Mouse (Mus musculus): ENCODE data around the gene Hs2st1. TPM values are rescaled to one million over a fixed set of nuclear protein-coding genes. Genes with fewer than 3 reads are reported as not detected.

Gene Hs2st1
- polyA plus RNA-seq, 1 experiment, result 9.8 TPM

DNA sequence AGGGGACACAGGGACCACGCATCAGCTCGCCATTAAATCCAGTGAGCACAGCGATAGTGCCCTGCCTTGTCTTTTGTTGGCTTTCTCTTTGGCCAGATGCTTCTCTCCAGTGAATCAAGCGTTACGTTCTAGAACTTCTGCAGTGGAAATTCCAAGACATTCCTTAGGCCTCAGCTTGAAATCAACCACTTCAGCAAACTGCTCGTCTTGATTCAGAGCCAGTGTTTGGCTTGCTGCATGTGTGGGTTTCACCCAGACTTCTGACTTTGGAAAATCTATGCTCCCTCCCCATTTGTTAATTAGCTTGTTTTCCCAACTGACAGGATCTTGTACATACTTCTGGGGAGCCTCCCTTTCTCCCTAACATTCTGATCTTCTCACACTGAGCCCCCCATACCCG lies 16.8 kb upstream of the Hs2st1 start:
- DNase-seq (ENCODE audit: low spot score), result no peak

GRCm38 (mm10) chr3:144584789-144585553 lies 15.0 kb upstream of the Hs2st1 start:
- no peak for DNase-seq (ENCODE audit: low spot score)

GRCm38 (mm10) chr3:144583789-144584188 lies 13.8 kb upstream of the Hs2st1 start:
- no peak for DNase-seq (ENCODE audit: low spot score)

- DNase-seq (ENCODE audit: low spot score), result no peak
Observed at GRCm38 (mm10) chr3:144582306-144582705, 12.3 kb upstream of the Hs2st1 start.

DNA sequence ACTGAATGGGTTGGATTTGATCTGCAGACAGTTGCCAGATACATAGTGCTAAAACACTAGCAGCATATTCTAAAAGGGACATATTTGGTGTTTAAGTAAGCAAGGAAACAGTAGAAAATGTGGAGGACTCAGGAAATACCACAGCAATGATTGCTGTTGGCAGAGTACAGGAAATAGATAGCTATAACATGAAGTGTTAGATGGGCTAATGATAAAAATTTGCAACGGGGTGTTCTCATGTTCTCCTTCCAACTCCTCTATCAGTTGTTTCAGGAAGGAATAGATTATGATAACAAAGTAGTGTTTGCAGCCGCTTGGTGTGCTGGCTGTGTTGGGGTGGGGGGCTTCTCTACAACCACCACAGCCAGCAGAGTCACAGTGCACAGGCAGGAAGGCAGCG lies 11.9 kb upstream of the Hs2st1 start:
- DNase-seq (ENCODE audit: low spot score), result no peak

GRCm38 (mm10) chr3:144580281-144580680 lies 10.3 kb upstream of the Hs2st1 start:
- DNase-seq (ENCODE audit: low spot score), result no peak

GRCm38 (mm10) chr3:144579796-144580195 lies 9.8 kb upstream of the Hs2st1 start:
- DNase-seq (ENCODE audit: low spot score), result no peak

DNA sequence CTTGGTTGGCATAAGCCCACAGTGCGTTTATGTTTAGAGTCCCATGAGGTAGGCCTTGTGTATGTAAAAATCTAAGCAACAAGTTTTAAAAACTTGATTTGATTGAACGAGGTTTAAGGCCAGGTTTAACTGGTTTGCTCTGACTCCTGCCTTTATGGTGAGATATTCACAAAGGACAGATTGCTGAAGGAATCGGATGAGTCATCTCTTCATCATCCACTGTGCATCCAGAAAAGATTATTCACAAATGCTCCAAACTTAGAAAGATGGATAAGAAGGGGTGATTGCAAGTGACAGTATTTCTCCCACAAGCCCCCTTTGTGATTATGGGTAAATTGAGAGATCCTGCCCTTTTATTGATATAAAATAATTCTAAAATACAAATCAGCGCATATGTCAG lies 8.9 kb upstream of the Hs2st1 start:
- DNase-seq (ENCODE audit: low spot score), result no peak

DNA sequence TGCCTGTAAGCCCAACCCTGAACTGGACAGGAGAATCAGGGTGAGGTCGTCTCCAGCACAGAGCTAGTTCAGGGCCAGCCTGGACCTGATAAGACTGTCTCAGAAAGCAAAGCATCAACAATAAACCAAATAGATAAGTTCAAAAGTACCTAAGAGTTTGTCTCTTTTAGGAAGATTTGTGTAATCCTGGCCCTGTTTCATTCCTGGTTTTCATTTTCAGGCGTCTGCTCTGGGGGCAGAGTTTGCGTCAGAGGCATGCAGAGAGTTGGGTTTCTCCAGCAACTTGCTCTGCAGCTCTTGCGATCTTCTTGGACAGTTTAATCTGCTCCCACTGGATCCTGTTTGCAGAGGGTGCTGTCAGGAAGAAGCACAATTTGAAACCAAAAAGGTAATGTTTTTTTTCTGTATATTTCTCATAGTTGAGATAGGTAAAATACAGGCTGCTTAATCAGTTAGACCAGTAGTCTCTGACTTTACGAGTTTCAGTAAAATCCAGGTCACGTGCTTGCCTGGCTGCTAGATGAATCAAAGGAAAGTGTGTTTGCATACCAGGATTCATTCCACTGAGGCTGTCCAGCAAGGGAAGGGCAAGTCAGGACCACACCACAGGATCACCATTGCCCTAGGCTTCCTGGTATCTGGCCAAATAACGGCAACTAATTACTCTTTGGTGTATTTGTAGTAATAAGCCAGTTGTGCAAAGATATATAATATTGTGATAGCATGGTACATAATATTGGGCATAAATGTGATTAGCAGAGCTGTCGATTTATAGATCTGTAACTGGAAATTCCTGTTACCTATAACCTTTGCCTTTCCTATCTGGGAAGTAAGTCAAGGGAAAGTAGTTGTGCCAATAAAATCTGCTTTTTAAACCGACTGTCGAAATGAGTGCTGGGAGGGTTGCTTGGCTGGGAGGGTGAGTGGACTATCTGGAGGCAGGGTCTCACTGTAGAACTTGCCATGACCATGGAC lies 7.7 kb upstream of the Hs2st1 start:
- no peak for DNase-seq (ENCODE audit: low spot score)

DNA sequence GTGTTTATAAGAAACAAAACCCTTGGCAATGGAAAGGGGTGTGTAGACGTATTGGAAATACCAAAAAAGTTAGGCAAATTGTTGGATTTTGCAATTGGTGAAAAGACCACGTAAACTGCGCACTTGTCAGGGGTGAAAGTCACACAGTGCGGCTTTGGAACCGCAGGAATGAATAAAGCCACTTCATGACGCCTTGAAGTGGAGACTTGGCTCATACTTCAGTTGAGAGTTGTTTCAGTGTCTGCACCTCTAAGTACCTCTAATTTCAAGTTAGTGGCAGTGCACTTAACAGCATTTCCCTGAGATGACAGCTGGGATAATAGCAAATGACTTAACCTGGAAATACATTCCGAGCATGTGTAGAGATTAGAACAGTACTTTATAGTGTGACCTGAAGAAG lies 4.3 kb upstream of the Hs2st1 start:
- DNase-seq (ENCODE audit: low spot score), result no peak

DNA sequence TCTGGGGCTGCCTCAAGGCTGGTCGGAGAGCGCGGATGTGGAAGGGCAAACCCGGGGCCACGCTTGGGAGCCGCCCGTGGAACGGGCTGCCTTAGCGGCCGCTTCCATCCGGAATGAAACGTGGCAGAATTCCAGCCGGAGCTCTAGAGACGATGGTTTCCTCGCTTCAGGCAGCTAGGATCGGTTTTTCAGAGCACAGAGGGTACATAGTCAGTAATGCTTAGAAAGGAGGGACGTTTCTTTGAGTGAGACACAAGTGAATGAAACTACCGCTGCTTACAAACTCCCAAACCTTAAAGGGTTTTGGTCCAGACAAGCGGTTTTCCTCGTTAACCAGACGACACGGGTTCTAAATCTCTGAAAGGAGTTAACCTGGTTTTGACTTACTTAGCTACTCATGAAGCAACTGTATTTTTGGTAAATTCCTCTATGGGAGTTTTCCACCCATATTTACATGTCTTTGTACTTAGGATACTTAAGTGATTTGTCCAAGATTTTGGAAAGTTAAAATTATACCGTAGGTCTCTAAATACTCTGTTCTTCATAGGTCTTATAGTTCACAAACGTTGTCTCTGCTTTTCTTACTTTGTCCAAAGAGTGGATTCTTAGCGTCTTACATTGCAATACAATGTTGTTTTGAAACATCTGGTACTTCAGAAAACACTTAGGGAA lies 971 bp upstream of the Hs2st1 start:
- no peak for DNase-seq (ENCODE audit: low spot score)

- no peak for DNase-seq (ENCODE audit: low spot score)
Observed at GRCm38 (mm10) chr3:144569401-144569971, 495 bp downstream of the Hs2st1 start.

DNA sequence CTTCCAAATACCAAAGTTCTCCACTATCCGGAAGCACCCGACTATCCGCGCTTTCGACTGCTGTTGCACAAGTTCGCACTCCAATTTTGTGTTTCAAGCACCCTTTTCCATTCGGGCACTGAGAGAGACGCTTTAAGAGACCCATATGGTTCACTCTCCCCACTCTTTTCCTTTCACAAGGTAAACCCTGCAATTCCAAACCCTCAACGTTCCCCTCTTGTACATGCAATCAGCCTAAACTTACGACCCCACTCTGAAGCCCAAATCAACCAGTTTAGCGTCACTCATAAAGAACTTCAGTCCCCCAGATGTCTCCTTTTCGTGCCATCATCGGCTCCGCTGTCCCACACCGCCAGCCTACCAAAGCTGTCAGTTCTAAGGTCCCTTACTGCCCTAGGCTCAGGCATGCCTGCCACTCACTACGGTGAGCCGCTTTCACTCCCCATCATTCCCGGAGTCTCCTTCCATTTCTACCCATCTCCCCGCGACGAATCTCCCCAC lies 1.1 kb downstream of the Hs2st1 start:
- no peak for DNase-seq (ENCODE audit: low spot score)

- DNase-seq (ENCODE audit: low spot score), result no peak
Observed at GRCm38 (mm10) chr3:144565212-144565611, 4.8 kb downstream of the Hs2st1 start.

GRCm38 (mm10) chr3:144563916-144564315 lies 6.1 kb downstream of the Hs2st1 start:
- DNase-seq (ENCODE audit: low spot score), result no peak

DNA sequence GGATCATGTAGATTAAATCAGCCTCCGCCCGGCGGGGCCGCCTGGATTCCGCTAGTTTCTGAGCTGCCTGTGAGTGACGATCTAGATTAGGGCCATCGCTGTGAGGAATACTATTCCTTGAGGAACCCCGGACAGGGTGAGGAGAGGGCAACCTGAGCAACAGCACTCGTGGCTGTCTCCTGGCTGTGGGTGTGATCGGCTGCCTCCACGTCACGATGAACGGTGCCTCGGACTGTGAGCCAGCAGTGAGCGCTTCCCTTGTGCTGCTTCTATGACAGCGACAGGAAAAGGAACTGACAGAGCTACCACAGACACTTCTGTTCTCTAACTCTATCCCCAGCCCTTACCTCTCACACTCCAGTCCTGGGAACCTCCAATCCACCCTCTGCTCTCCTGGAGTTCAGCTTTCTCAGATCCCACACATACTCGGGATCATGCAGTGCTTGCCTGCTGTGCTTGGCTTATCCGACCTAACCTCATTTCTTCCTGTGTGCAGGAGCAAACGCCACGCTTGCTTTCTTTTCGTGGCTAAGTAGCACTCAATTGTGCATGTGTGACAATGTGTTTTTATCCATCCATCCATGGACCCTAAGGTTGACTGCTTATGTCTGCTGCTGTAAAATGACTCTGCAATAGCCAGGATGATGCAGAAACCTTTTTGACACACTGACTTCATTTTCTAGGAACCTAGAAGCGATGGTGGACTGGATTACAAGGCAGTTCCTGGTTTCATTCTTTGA lies 8.3 kb downstream of the Hs2st1 start:
- no peak for DNase-seq (ENCODE audit: low spot score)

- DNase-seq (ENCODE audit: low spot score), result no peak
Observed at GRCm38 (mm10) chr3:144558274-144558673, 11.7 kb downstream of the Hs2st1 start.

- no peak for DNase-seq (ENCODE audit: low spot score)
Observed at GRCm38 (mm10) chr3:144556625-144557324, 13.2 kb downstream of the Hs2st1 start.

- DNase-seq (ENCODE audit: low spot score), result no peak
Observed at GRCm38 (mm10) chr3:144555144-144555543, 14.8 kb downstream of the Hs2st1 start.

- DNase-seq (ENCODE audit: low spot score), result no peak
Observed at GRCm38 (mm10) chr3:144554503-144554902, 15.5 kb downstream of the Hs2st1 start.

Data from urinary bladder, adult 2 months (tissue).